Mouse (Mus musculus): ENCODE data around the gene Ms4a18. TPM values are rescaled to one million over a fixed set of nuclear protein-coding genes. Genes with fewer than 3 reads are reported as not detected.

The Ms4a18 gene
- polyA plus RNA-seq, 1 experiment from 2014 or later: not detected

DNA sequence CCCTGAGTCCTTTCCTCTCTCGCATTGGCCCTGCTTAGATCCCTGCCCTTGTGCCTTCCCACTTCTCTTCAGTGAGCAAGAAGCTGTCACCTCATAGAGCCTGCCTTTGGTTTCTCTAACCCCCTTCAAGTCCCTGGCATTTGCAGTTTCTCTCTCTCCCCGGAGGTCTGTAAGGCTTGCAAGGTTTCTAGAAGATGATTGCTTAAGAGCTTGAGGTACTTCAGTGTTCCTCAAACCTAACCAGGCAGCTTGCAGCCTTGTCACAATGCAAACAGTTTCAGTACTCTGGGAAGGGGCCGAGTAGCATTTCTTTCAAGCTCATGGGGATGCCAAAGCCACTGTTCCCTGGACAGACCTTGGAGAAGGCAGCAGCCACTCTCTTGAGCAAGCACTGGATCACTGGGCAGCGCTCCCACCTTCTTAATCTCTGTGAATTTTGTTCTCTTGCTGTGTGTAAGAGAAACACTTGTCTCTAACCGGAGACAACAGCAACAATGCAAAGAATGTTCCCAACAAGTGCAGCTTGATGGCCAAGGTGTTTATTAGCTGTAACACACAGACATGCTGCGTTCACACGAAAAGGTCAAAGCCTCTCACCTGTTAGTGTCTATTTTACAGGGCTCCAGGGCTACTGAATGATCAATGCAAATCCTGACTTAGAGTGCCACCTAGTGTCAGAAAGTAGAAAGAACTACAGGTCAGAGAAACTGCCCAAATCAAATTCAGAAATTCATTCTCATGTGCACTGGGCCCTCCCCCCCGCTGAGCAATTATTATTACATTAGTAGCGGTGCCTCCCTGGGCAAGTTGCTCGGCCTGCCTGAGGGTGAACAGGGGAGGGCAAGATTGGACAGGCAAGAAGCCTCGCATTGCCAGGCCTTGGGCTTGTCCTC, 58.5 kb downstream of the Ms4a18 start:
- H3K9me3 ChIP-seq (replicated peaks): no peaks in the 10 kb centered on the region
- ATAC-seq: no peak
- H3K4me3 ChIP-seq: no peak overlapping the region
- H3K27ac ChIP-seq: no peak overlapping the region
- H3K36me3 ChIP-seq: no peaks in the 10 kb centered on the region
- no peaks in the 10 kb centered on the region for H3K4me1 ChIP-seq
- no peak overlapping the region for H3K4me2 ChIP-seq
- H3K9ac ChIP-seq: no peak overlapping the region
- WGBS (ENCODE audit: insufficient replicate concordance): 24% methylated on average over 11 of the region's 11 CpGs
- H3K27me3 ChIP-seq (replicated peaks): peaks cover 34% of the 10 kb centered on the region

- no peak overlapping the region for H3K4me2 ChIP-seq
Observed at GRCm38 (mm10) chr19:10952021-10952939, 65.6 kb downstream of the Ms4a18 start.

GRCm38 (mm10) chr19:10949558-10949957, 68.3 kb downstream of the Ms4a18 start:
- whole genome bisulfite sequencing (ENCODE audit: insufficient replicate concordance): 27% methylated on average over 9 of the region's 9 CpGs
- Histone ChIP-seq H3K4me3 (peak overlapping the region; percentile 76), H3K4me2 (peak overlapping the region; percentile 88), H3K4me1 (peaks cover 48% of the 10 kb centered on the region), H3K9ac (peak overlapping the region; percentile 48), H3K36me3 (peaks cover 22% of the 10 kb centered on the region), H3K9me3 (replicated peaks) (no peaks in the 10 kb centered on the region), H3K27ac (peak overlapping the region; percentile 72), H3K27me3 (replicated peaks) (peaks cover 12% of the 10 kb centered on the region)
- ATAC-seq: 0 out of 2 replicates have a peak, but pooled peaks have one; percentile 6

More at GRCm38 (mm10) chr19:10952021-10952939, 65.6 kb downstream of the Ms4a18 start:
- no peaks in the 10 kb centered on the region for H3K36me3 ChIP-seq
- no peak overlapping the region for H3K9ac ChIP-seq
- WGBS (ENCODE audit: insufficient replicate concordance): 45% methylated on average over 11 of the region's 11 CpGs
- H3K27ac ChIP-seq: no peak overlapping the region
- peaks cover 23% of the 10 kb centered on the region for H3K4me1 ChIP-seq
- peaks cover 21% of the 10 kb centered on the region for H3K27me3 ChIP-seq (replicated peaks)
- H3K4me3 ChIP-seq: no peak overlapping the region
- no peaks in the 10 kb centered on the region for H3K9me3 ChIP-seq (replicated peaks)
- ATAC-seq: no peak

GRCm38 (mm10) chr19:10949112-10949511, 68.7 kb downstream of the Ms4a18 start, which contains the start of gene Ccdc86:
Gene Ccdc86 (minus strand): TSS chr19:10949266.
- Histone ChIP-seq H3K4me3 (peak within 1 kb of the TSS; percentile 76), H3K4me2 (peak within 1 kb of the TSS; percentile 88), H3K9ac (peak within 1 kb of the TSS; percentile 87), H3K9me3 (replicated peaks) (no peaks in the 10 kb centered on the region), H3K27me3 (replicated peaks) (peaks cover 11% of the 10 kb centered on the region), H3K36me3 (peaks cover 27% of the 10 kb centered on the region), H3K4me1 (peaks cover 48% of the 10 kb centered on the region), H3K27ac (peak within 1 kb of the TSS; percentile 72)
- 0% methylated on average over 30 of the region's 30 CpGs for WGBS (ENCODE audit: insufficient replicate concordance)
- ATAC-seq: peak; percentile 96

DNA sequence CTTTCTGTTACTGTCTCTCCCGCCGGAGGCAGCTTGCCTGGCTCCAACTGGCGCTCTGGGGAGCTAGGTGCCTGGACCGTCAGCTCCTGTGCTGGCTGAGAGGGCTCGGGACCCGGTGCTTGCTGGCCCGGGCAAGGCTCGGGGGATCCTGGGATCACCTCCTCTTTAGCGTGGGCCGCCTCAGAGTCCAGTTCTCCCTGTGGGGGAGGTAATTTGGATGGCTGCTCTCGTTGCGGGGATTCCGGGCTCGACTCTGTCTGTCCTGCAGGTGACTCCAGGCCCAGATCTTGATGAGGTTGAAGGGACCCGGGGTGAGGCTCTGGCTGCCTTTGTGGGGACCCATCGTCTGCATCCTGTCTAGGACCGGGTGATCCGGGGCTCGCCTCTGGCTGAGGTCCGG, 69.4 kb downstream of the Ms4a18 start:
- peaks cover 6% of the 10 kb centered on the region; the same call in 1 of the 2 replicates for H3K27me3 ChIP-seq (replicated peaks)
- peaks cover 34% of the 10 kb centered on the region for H3K36me3 ChIP-seq
- peak; percentile 1; the same call in 1 of the 2 replicates for ATAC-seq
- peak overlapping the region; percentile 76 for H3K4me3 ChIP-seq
- peak overlapping the region; percentile 2; the same call in 1 of the 2 replicates for H3K27ac ChIP-seq
- peaks cover 48% of the 10 kb centered on the region for H3K4me1 ChIP-seq
- H3K4me2 ChIP-seq: peak overlapping the region; percentile 88
- H3K9me3 ChIP-seq (replicated peaks): no peaks in the 10 kb centered on the region
- peak overlapping the region; percentile 87 for H3K9ac ChIP-seq
- under 1% methylated on average over 20 of the region's 20 CpGs for WGBS (ENCODE audit: insufficient replicate concordance)

GRCm38 (mm10) chr19:10947219-10947618, 70.6 kb downstream of the Ms4a18 start:
- Histone ChIP-seq H3K4me3 (peak overlapping the region; percentile 76), H3K36me3 (peaks cover 46% of the 10 kb centered on the region), H3K4me1 (peaks cover 45% of the 10 kb centered on the region), H3K4me2 (peak overlapping the region; percentile 88), H3K9me3 (replicated peaks) (no peaks in the 10 kb centered on the region), H3K9ac (peak overlapping the region; percentile 87), H3K27ac (no peak overlapping the region), H3K27me3 (replicated peaks) (no peaks in the 10 kb centered on the region; the same call in 1 of the 2 replicates)
- 74% methylated on average over 5 of the region's 5 CpGs for WGBS (ENCODE audit: insufficient replicate concordance)
- ATAC-seq: no peak

Other genes with a start within 250 kb of the Ms4a18 start
- not detected in 2 replicates for gene Cd6, start 188.0 kb downstream of the Ms4a18 start, polyA plus RNA-seq (2016; fragmentation: Nextera tagmentation; extraction: Ambion mirVana)
- 1.0 and 1.2 TPM in 2 replicates for gene Slc15a3, start 178.3 kb downstream of the Ms4a18 start, polyA plus RNA-seq (2016; fragmentation: Nextera tagmentation; extraction: Ambion mirVana)
- 10.6 TPM in 2 replicates for gene Tmem132a, start 148.1 kb downstream of the Ms4a18 start, polyA plus RNA-seq (2016; fragmentation: Nextera tagmentation; extraction: Ambion mirVana)
- 28.2 and 28.5 TPM in 2 replicates for gene Tmem109, start 136.0 kb downstream of the Ms4a18 start, polyA plus RNA-seq (2016; fragmentation: Nextera tagmentation; extraction: Ambion mirVana)
- 24.1 and 25.6 TPM in 2 replicates for gene Prpf19, start 122.8 kb downstream of the Ms4a18 start, polyA plus RNA-seq (2016; fragmentation: Nextera tagmentation; extraction: Ambion mirVana)
- gene Zp1, start 97.4 kb downstream of the Ms4a18 start, polyA plus RNA-seq (2016; fragmentation: Nextera tagmentation; extraction: Ambion mirVana): not detected in 2 replicates
- gene Ptgdr2, start 80.9 kb downstream of the Ms4a18 start, polyA plus RNA-seq (2016; fragmentation: Nextera tagmentation; extraction: Ambion mirVana): 0.05 and 0.06 TPM in 2 replicates
- 31.9 and 32.9 TPM in 2 replicates for gene Ccdc86, start 68.8 kb downstream of the Ms4a18 start, polyA plus RNA-seq (2016; fragmentation: Nextera tagmentation; extraction: Ambion mirVana)
- not detected in 2 replicates for gene Ms4a10, start 43.4 kb downstream of the Ms4a18 start, polyA plus RNA-seq (2016; fragmentation: Nextera tagmentation; extraction: Ambion mirVana)
- not detected in 2 replicates for gene Ms4a15, start 24.8 kb downstream of the Ms4a18 start, polyA plus RNA-seq (2016; fragmentation: Nextera tagmentation; extraction: Ambion mirVana)
- not detected in 2 replicates for gene Ms4a8a, start 63.1 kb upstream of the Ms4a18 start, polyA plus RNA-seq (2016; fragmentation: Nextera tagmentation; extraction: Ambion mirVana)
- not detected in 2 replicates for gene 1700017D01Rik, start 112.8 kb upstream of the Ms4a18 start, polyA plus RNA-seq (2016; fragmentation: Nextera tagmentation; extraction: Ambion mirVana)
- not detected in 2 replicates for gene 1700025F22Rik, start 147.3 kb upstream of the Ms4a18 start, polyA plus RNA-seq (2016; fragmentation: Nextera tagmentation; extraction: Ambion mirVana)
- not detected in 2 replicates for gene Ms4a13, start 178.7 kb upstream of the Ms4a18 start, polyA plus RNA-seq (2016; fragmentation: Nextera tagmentation; extraction: Ambion mirVana)
- not detected in 2 replicates for gene Ms4a12, start 214.4 kb upstream of the Ms4a18 start, polyA plus RNA-seq (2016; fragmentation: Nextera tagmentation; extraction: Ambion mirVana)
- gene Ms4a1, start 248.2 kb upstream of the Ms4a18 start, polyA plus RNA-seq (2016; fragmentation: Nextera tagmentation; extraction: Ambion mirVana): not detected in 2 replicates